14 mouse cellular contexts compared by ENCODE assay signal in the genomic region with DNA sequence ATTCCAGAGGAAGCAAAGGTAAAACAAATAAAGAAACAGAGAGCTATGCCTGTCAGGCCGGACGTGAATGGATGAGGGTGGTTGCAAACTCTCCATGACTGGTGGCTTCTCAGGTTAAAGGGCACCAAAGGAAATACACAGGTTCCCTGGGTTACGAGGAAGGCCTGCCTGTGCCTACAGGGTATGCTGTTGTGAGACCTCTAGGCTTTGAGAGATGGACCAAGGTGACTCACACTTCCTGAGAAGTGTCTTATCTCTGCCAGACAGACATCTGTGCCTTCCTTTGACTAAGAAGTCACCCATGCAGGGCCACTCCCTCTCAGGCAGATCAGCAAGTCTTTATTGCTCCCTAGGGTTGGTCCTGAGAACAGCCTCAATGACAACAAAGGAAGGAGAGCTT. TPM values are rescaled to one million over a fixed set of nuclear protein-coding genes. Genes with fewer than 3 reads are reported as not detected.
DNase-seq lines count a peak whose midpoint lies in the region; ATAC-seq lines count a peak whose summit lies in the region.
"Had no signal": no experiment of that assay in that cellular context is flagged by ENCODE, and none has a peak within 500 bp of the region (broad histone marks: within the 10 kb centered on the region; RNA-seq: fewer than 3 reads in every experiment).

No protein-coding gene starts in this region.

- H3K27me3 ChIP-seq in heart, embryonic 15.5 days = no peaks in the 10 kb centered on the region
- H3K27me3 ChIP-seq: forebrain, embryonic 15.5 days had no signal

- DNase-seq in heart, postnatal 10 days = no peak
- DNase-seq in adrenal gland, postnatal 36 days = peak; percentile 30 to 42
- DNase-seq in kidney, postnatal 10 days = peak; percentile 31
- DNase-seq in lung, postnatal 36 days = peak; percentile 68
- no peak for DNase-seq in frontal cortex, adult 2 months (ENCODE audit: extremely low spot score in 1 of 2, low spot score in 1 of 2)
- no peak for DNase-seq in thymus, adult 18-20 months
- DNase-seq in gastrocnemius, postnatal 25 days = no peak
- DNase-seq: cerebellum, adult 9-11 months; left cerebral cortex, postnatal 4 days; right cerebral cortex, postnatal 4 days; thymus, postnatal 4 days had no signal

- H3K36me3 ChIP-seq in heart, embryonic 15.5 days = no peaks in the 10 kb centered on the region
- H3K36me3 ChIP-seq: forebrain, embryonic 15.5 days had no signal

- H3K4me1 ChIP-seq in heart, embryonic 15.5 days (replicated peaks) = no peaks in the 10 kb centered on the region
- H3K4me1 ChIP-seq: forebrain, embryonic 15.5 days had no signal

- H3K4me2 ChIP-seq in heart, embryonic 15.5 days = no peak overlapping the region
- H3K4me2 ChIP-seq: forebrain, embryonic 15.5 days had no signal

- no peaks in the 10 kb centered on the region for H3K9me3 ChIP-seq in heart, embryonic 15.5 days (replicated peaks)
- H3K9me3 ChIP-seq: forebrain, embryonic 15.5 days had no signal

- no peak overlapping the region for H3K27ac ChIP-seq in heart, embryonic 15.5 days
- H3K27ac ChIP-seq: forebrain, embryonic 15.5 days; hindbrain, postnatal 0 days had no signal

- H3K9ac ChIP-seq in heart, embryonic 15.5 days = no peak overlapping the region
- H3K9ac ChIP-seq: forebrain, embryonic 15.5 days had no signal

- no peak overlapping the region for H3K4me3 ChIP-seq in heart, embryonic 15.5 days
- H3K4me3 ChIP-seq: forebrain, embryonic 15.5 days had no signal

- ATAC-seq in heart, embryonic 15.5 days (replicated peaks; ENCODE audit: insufficient number of reproducible peaks, insufficient read depth, low FRiP score, low read depth) = 0 out of 2 replicates have a peak, but pooled peaks have one; percentile 27
- ATAC-seq: forebrain, embryonic 15.5 days; hindbrain, postnatal 0 days had no signal

- 52% methylated on average over 3 of the region's 3 CpGs for WGBS in heart, embryonic 15.5 days

- intact Hi-C loops in heart, postnatal 10 days (cut with DNase I) = no loop called here

RNA-seq across cellular contexts. Expression of a gene that starts 21.2 kb away (rescaled TPM):
- polyA plus RNA-seq in heart, embryonic 15.5 days (2015; fragmentation: Nextera tagmentation; extraction: Ambion mirVana) = not detected in 2 replicates
- total RNA-seq in heart, postnatal 10 days (2021) = not detected
- not detected for total RNA-seq in adrenal gland, postnatal 36 days (2021)
- polyA plus RNA-seq in frontal cortex, adult 2 months (2012; rRNA removed) = 0.40 and 0.48 TPM in 2 replicates
- under 1 TPM in 1 of 2 experiments, not detected in 1; 0.54 TPM for total RNA-seq in gastrocnemius, postnatal 25 days (2021)
- total RNA-seq: hindbrain, postnatal 0 days; left cerebral cortex, postnatal 4 days had no signal
- polyA plus RNA-seq: forebrain, embryonic 15.5 days had no signal

RNA-seq across cellular contexts. Expression of a gene that starts 50.5 kb away (rescaled TPM):
- 45.8 and 50.1 TPM in 2 replicates for polyA plus RNA-seq in heart, embryonic 15.5 days (2015; fragmentation: Nextera tagmentation; extraction: Ambion mirVana)
- 10 to 100 TPM; 18.4 to 24.4 TPM for total RNA-seq in heart, postnatal 10 days (2021)
- total RNA-seq in adrenal gland, postnatal 36 days (2021) = 10 to 100 TPM; 50.8 to 56.2 TPM
- polyA plus RNA-seq in frontal cortex, adult 2 months (2012; rRNA removed) = 32.7 and 35.9 TPM in 2 replicates
- total RNA-seq in gastrocnemius, postnatal 25 days (2021) = 1 to 10 TPM; 6.7 to 8.0 TPM

Comparison
In these comparisons a context has a peak if more than half of its experiments do, and no peak if none do; other contexts are left out.
1. DNase-seq: peak in adrenal gland, postnatal 36 days (2 of 2), kidney, postnatal 10 days (single experiment) and lung, postnatal 36 days (single experiment); none in heart, postnatal 10 days (0 of 2), frontal cortex, adult 2 months (0 of 2), thymus, adult 18-20 months (0 of 2) and gastrocnemius, postnatal 25 days (single experiment).